Mouse (Mus musculus): ENCODE results near the gene Ubl4b. TPM values are rescaled to one million over a fixed set of nuclear protein-coding genes. Genes with fewer than 3 reads are reported as not detected.

The Ubl4b gene
- polyA plus RNA-seq, 1 experiment = not detected

- no peak overlapping the region for H3K4me2 ChIP-seq (ENCODE audit: low read depth)
- TF ChIP-seq CEBPB (IDR thresholded peaks at IDR 0.05; ENCODE audit: insufficient read depth, poor library complexity, severe bottlenecking) (no peak), TCF12 (IDR thresholded peaks at IDR 0.05; ENCODE audit: insufficient read depth, poor library complexity, severe bottlenecking) (no peak), MAX (IDR thresholded peaks at IDR 0.05; ENCODE audit: low read depth) (no peak), E2F4 (IDR thresholded peaks at IDR 0.05; ENCODE audit: insufficient read depth) (no peak), TCF3 (IDR thresholded peaks at IDR 0.05; ENCODE audit: insufficient read length, low read depth) (no peak), SRF (IDR thresholded peaks at IDR 0.05; ENCODE audit: control insufficient read depth, insufficient read length, low read depth) (no peak), MYOG (IDR thresholded peaks at IDR 0.05; ENCODE audit: control insufficient read depth in 1 of 3, insufficient read depth in 1 of 3, insufficient read length in 2 of 3, low read depth in 2 of 3) (no peak), USF1 (IDR thresholded peaks at IDR 0.05; ENCODE audit: low read depth) (no peak), MYOD1 (IDR thresholded peaks at IDR 0.05; ENCODE audit: control insufficient read depth in 1 of 3, insufficient read length in 2 of 3, low read depth in 2 of 3) (no peak), POLR2A (IDR thresholded peaks at IDR 0.05; ENCODE audit: insufficient read length, low read depth) (no peak), POLR2AphosphoS2 (IDR thresholded peaks at IDR 0.05; ENCODE audit: insufficient read length, low read depth) (no peak), REST (IDR thresholded peaks at IDR 0.05; ENCODE audit: insufficient read depth, insufficient read length) (no peak)
- peaks cover 26% of the 10 kb centered on the region for H3K27me3 ChIP-seq (ENCODE audit: control insufficient read depth, insufficient read depth, insufficient read length)
- H3K4me3 ChIP-seq = no peak overlapping the region
- no peak overlapping the region for H3ac ChIP-seq (ENCODE audit: control insufficient read depth, insufficient read length)
- no peaks in the 10 kb centered on the region for H3K36me3 ChIP-seq (ENCODE audit: control insufficient read depth, insufficient read depth)
- no peaks in the 10 kb centered on the region for H3K79me2 ChIP-seq (ENCODE audit: control insufficient read depth, insufficient read depth)
Observed at GRCm38 (mm10) chr3:107558740-107559139, 3.9 kb upstream of the Ubl4b start.

GRCm38 (mm10) chr3:107550409-107551049 is 4.3 kb downstream of the Ubl4b start:
- Histone ChIP-seq H3K4me2 (ENCODE audit: low read depth) (no peak overlapping the region), H3K27me3 (ENCODE audit: control insufficient read depth, insufficient read depth, insufficient read length) (peaks cover 35% of the 10 kb centered on the region), H3K4me3 (no peak overlapping the region), H3K36me3 (ENCODE audit: control insufficient read depth, insufficient read depth) (no peaks in the 10 kb centered on the region), H3ac (ENCODE audit: control insufficient read depth, insufficient read length) (no peak overlapping the region), H3K79me2 (ENCODE audit: control insufficient read depth, insufficient read depth) (no peaks in the 10 kb centered on the region)
- no peak for TF ChIP-seq MAX (IDR thresholded peaks at IDR 0.05; ENCODE audit: low read depth)
- TF ChIP-seq USF1 (IDR thresholded peaks at IDR 0.05; ENCODE audit: low read depth) = no peak
- TF ChIP-seq REST (IDR thresholded peaks at IDR 0.05; ENCODE audit: insufficient read depth, insufficient read length) = no peak
- TF ChIP-seq MYOG (IDR thresholded peaks at IDR 0.05; ENCODE audit: control insufficient read depth in 1 of 3, insufficient read depth in 1 of 3, insufficient read length in 2 of 3, low read depth in 2 of 3) = no peak
- peak in 1 of 3 experiments; percentile 15 for TF ChIP-seq MYOD1 (IDR thresholded peaks at IDR 0.05; ENCODE audit: control insufficient read depth in 1 of 3, insufficient read length in 2 of 3, low read depth in 2 of 3)

GRCm38 (mm10) chr3:107546956-107547355 is 7.9 kb downstream of the Ubl4b start:
- Histone ChIP-seq H3K79me2 (ENCODE audit: control insufficient read depth, insufficient read depth) (no peaks in the 10 kb centered on the region), H3K4me3 (no peak overlapping the region), H3K36me3 (ENCODE audit: control insufficient read depth, insufficient read depth) (no peaks in the 10 kb centered on the region), H3ac (ENCODE audit: control insufficient read depth, insufficient read length) (no peak overlapping the region), H3K27me3 (ENCODE audit: control insufficient read depth, insufficient read depth, insufficient read length) (peaks cover 13% of the 10 kb centered on the region), H3K4me2 (ENCODE audit: low read depth) (no peak overlapping the region)
- TF ChIP-seq MYOD1 (IDR thresholded peaks at IDR 0.05; ENCODE audit: control insufficient read depth in 1 of 3, insufficient read length in 2 of 3, low read depth in 2 of 3) = peak in 2 of 3 experiments; percentile 36 to 75
- TF ChIP-seq CEBPB (IDR thresholded peaks at IDR 0.05; ENCODE audit: insufficient read depth, poor library complexity, severe bottlenecking) = no peak
- no peak for TF ChIP-seq SRF (IDR thresholded peaks at IDR 0.05; ENCODE audit: control insufficient read depth, insufficient read length, low read depth)
- no peak for TF ChIP-seq TCF3 (IDR thresholded peaks at IDR 0.05; ENCODE audit: insufficient read length, low read depth)
- TF ChIP-seq MYOG (IDR thresholded peaks at IDR 0.05; ENCODE audit: control insufficient read depth in 1 of 3, insufficient read depth in 1 of 3, insufficient read length in 2 of 3, low read depth in 2 of 3) = peak; percentile 11 to 79 (median 62)
- TF ChIP-seq POLR2AphosphoS2 (IDR thresholded peaks at IDR 0.05; ENCODE audit: insufficient read length, low read depth) = no peak
- no peak for TF ChIP-seq REST (IDR thresholded peaks at IDR 0.05; ENCODE audit: insufficient read depth, insufficient read length)

- H3K36me3 ChIP-seq (ENCODE audit: control insufficient read depth, insufficient read depth) = no peaks in the 10 kb centered on the region
- no peaks in the 10 kb centered on the region for H3K79me2 ChIP-seq (ENCODE audit: control insufficient read depth, insufficient read depth)
- H3K4me3 ChIP-seq = no peak overlapping the region
- TF ChIP-seq REST (IDR thresholded peaks at IDR 0.05; ENCODE audit: insufficient read depth, insufficient read length) (no peak), MAX (IDR thresholded peaks at IDR 0.05; ENCODE audit: low read depth) (no peak), TCF3 (IDR thresholded peaks at IDR 0.05; ENCODE audit: insufficient read length, low read depth) (no peak), USF1 (IDR thresholded peaks at IDR 0.05; ENCODE audit: low read depth) (no peak), MYOG (IDR thresholded peaks at IDR 0.05; ENCODE audit: control insufficient read depth in 1 of 3, insufficient read depth in 1 of 3, insufficient read length in 2 of 3, low read depth in 2 of 3) (no peak), CEBPB (IDR thresholded peaks at IDR 0.05; ENCODE audit: insufficient read depth, poor library complexity, severe bottlenecking) (no peak)
- H3K4me2 ChIP-seq (ENCODE audit: low read depth) = no peak overlapping the region
- peaks cover 8% of the 10 kb centered on the region for H3K27me3 ChIP-seq (ENCODE audit: control insufficient read depth, insufficient read depth, insufficient read length)
- no peak overlapping the region for H3ac ChIP-seq (ENCODE audit: control insufficient read depth, insufficient read length)
Observed at GRCm38 (mm10) chr3:107545716-107546412, 9.0 kb downstream of the Ubl4b start.

- Histone ChIP-seq H3K4me2 (ENCODE audit: low read depth) (no peak overlapping the region), H3K79me2 (ENCODE audit: control insufficient read depth, insufficient read depth) (no peaks in the 10 kb centered on the region), H3K4me3 (no peak overlapping the region), H3K36me3 (ENCODE audit: control insufficient read depth, insufficient read depth) (no peaks in the 10 kb centered on the region), H3ac (ENCODE audit: control insufficient read depth, insufficient read length) (no peak overlapping the region), H3K27me3 (ENCODE audit: control insufficient read depth, insufficient read depth, insufficient read length) (peaks cover 8% of the 10 kb centered on the region)
- no peak for TF ChIP-seq USF1 (IDR thresholded peaks at IDR 0.05; ENCODE audit: low read depth)
- TF ChIP-seq TCF12 (IDR thresholded peaks at IDR 0.05; ENCODE audit: insufficient read depth, poor library complexity, severe bottlenecking) = no peak
- TF ChIP-seq CEBPB (IDR thresholded peaks at IDR 0.05; ENCODE audit: insufficient read depth, poor library complexity, severe bottlenecking) = no peak
- no peak for TF ChIP-seq MAX (IDR thresholded peaks at IDR 0.05; ENCODE audit: low read depth)
- TF ChIP-seq TCF3 (IDR thresholded peaks at IDR 0.05; ENCODE audit: insufficient read length, low read depth) = no peak
- TF ChIP-seq SRF (IDR thresholded peaks at IDR 0.05; ENCODE audit: control insufficient read depth, insufficient read length, low read depth) = no peak
- no peak for TF ChIP-seq MYOD1 (IDR thresholded peaks at IDR 0.05; ENCODE audit: control insufficient read depth in 1 of 3, insufficient read length in 2 of 3, low read depth in 2 of 3)
- no peak for TF ChIP-seq MYOG (IDR thresholded peaks at IDR 0.05; ENCODE audit: control insufficient read depth in 1 of 3, insufficient read depth in 1 of 3, insufficient read length in 2 of 3, low read depth in 2 of 3)
- no peak for TF ChIP-seq E2F4 (IDR thresholded peaks at IDR 0.05; ENCODE audit: insufficient read depth)
- TF ChIP-seq POLR2AphosphoS2 (IDR thresholded peaks at IDR 0.05; ENCODE audit: insufficient read length, low read depth) = no peak
- no peak for TF ChIP-seq REST (IDR thresholded peaks at IDR 0.05; ENCODE audit: insufficient read depth, insufficient read length)
- no peak for TF ChIP-seq POLR2A (IDR thresholded peaks at IDR 0.05; ENCODE audit: insufficient read length, low read depth)
Observed at GRCm38 (mm10) chr3:107545278-107545677, 9.6 kb downstream of the Ubl4b start.

Data from myocyte (in vitro differentiated cells).